Mouse (Mus musculus) monocyte, adult 5-6 weeks (primary cell): Measurements from ENCODE around the gene Med24. TPM values are rescaled to one million over a fixed set of nuclear protein-coding genes. Genes with fewer than 3 reads are reported as not detected.
"Not testable (repeated sequence)": the region's sequence is repeated elsewhere in the genome, so short reads cannot be mapped to it uniquely, and the experiment has no call there.

Source experiments
- ATAC-seq: fragments of 153-309, 156-312 bp; replicated peaks from 2 replicates; pipeline ENCODE4 v1.8.0; 2017; ENCODE audit warnings: mild to moderate bottlenecking; ENCODE audit not compliant: low TSS enrichment, insufficient number of reproducible peaks, severe bottlenecking, poor library complexity, low FRiP score
- total RNA-seq: library from RNA; stranded (forward); fragments of 200-1000, 200-491, 200-594 nt; gene quantifications from 3 replicates; pipeline ENCODE4 v1.2.3, GENCODE M21; 2017

Med24 gene
- total RNA-seq, 1 experiment from 2014 or later = 10.9 TPM

DNA sequence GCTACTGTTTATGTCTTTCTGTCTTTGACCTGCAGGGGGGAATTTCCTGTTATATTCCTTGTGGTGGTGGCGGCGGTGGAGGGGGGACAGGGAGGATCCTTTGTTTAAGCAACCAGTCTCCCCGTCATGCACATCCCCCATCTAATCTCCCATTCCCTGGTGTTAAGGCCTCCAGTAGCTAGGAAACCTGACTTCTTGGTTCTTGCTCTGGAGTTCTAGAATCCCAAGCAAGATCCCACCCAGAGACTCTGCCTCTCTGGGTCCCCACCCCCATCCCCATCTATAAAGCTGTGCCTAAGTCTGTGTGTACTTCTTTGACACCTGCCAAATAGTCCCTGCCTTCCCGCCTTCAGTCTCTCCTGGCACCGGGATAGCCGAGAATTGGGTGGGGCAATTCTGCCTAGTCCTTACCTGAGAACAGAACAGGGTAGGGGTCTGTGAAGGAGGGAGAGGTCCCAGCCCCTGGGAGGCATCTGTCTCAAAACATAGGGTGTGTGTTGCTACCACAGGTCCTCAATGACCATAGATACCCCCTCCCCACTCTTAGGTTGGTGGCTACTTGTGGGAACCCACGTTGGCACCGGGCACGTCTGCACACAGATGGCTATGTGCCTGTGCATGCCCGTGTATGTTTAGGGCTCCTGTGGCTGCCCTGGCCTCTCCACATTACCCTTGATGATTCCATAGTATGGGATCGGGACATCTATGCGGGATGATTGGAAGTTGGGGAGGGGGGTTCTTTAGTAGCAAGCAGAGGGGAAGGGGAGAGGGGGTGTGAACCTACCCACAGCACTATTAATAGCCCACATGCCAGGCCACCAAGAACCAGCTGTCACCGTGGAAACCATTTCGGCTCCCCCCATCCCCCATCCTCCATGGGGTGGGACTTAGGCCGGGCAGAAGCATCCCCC is 19.5 kb upstream of the Med24 start:
- no peak for ATAC-seq

DNA sequence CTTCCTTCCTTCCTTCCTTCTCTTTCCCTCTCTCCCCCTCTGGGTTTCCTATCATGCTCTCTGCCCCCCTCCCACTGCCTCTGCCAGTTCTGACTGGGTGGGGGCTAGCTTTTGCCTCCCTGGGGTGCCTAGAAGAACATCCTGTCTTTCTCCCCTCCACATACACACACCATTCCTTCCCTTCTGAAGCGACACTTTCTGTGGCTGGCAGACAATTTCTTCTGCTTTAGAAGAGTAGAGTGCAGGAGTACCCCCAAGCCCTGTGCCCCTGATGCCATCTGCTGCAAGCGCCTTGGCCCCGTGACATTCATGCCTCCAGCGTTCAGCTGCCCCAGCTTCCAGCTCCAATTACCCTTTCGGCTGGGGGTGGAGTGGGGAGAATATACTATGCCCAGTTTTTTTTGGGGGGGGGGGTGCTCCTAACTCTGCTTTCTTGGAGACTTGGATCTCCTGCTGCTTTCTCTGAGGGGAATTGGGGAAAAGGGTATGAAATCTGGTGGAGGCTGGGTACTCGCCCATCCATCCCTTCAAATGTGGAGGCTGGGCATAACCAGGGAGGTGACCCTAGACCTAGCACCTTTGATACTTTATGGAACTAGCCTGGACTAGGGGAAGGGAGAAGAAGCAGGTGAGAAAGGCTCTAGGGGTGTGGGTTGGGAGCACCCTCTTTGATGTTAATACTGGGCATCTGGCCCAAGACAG is 18.7 kb upstream of the Med24 start:
- ATAC-seq = no peak

DNA sequence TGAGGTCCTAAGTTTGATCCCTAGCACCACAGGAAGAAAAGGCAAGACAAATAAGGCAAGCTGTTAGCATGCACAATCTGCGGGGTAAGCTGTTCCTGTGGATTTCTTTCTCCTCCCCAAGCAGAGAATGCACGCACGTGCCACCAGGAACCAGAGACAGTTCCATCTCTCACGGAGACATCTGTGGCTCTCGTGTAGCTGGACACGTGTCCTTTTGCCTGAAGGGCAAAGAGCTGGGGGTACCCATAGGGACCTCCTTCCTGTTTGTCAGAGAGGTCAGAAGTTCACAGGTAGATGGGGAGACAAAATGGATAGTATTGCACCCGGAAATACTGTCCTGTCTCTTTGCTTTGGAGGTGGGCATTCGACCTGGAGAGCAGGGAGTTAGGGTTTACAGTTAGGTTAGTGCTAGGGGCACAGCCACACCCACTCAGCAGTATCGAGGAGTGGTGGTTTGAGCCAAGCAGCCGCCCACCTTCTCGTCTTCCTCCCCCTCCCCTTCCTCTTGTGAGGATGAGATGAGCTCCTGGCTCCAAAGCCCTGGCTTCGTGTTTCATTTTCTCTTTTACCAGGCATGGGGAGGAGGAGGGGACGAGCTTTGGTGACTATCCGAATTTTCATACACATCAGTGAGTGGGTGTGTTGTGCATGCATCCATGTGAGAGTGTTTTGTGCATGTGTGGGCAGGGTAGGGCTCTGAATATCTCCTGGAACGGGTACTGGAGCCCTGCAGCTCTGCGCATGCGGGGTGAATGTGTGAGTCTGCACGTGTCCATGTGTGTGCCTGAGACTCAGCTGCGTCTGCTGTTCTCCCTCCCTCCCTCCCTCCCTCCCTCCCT is 17.8 kb upstream of the Med24 start:
- peak; percentile 37; the same call in 1 of the 2 replicates for ATAC-seq

DNA sequence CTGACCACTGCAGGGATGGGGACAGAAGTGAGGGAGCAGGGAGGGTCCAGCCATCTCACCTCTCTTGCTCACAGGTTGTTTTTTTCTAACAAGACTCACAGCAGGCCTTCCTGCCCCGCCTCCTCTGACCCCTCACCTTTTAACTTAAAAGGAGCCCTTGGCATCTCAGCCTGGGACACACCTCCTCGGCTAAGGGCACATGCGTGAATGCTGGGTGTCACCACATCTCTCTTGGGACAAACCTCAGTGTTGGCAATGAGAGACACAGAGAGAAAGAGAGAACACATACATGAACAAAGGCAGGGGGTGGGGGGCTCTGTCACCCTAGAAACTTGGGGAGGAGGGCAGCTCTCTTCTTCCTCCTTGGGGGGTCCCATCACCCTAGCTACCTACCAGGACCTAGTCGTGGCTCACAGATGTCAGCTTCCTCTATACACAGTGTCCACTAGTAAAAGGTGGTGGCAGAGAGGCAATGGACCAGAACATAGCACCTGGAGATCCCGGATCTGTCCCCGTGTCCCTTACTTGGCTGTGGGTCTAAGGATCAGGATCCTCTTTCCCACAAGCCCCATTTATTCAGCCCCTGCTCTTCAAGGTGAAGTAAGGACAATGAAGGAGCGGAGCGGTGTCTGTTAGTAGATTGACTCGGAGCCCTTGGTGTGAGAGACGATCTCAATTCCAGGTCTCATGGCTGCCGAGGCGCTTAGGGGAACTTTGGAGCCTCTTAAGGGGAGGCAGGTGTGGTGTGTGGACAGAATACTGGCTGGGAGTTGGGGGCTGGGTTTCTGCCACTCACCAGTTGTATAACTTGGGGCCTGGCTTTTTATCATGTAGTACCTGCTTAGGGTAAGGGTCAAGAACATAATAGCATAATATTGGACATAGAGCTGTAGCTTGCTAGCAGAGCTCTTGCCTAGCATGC is 17.0 kb upstream of the Med24 start:
- no peak for ATAC-seq

DNA sequence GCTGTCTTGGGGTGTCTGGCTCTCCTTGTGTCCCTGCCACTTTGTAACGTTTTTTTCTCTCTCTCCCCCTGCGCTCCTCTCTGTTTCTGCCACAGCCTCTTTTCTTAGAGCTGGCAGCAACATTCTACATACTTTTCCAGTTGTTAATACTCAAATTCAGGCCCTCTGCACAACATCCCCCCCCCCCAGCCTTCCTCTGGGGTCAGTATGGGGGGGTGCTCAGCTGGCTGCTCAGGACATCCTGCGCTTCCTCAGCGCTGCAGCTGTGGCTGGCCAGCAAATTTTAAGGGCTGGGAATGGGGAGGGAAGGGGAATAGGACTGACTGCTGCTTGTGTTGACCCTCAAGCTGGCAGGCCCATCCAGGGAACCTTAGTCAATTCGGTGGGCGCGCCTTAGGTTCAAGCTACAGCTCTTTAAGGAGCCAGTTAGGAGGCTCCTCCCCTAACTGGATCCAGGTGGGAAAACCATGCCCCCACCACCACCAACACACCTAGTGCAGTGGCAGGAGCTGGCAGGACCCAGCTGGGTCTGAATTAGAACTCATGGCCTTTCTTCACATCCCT is 15.3 kb upstream of the Med24 start:
- no peak for ATAC-seq

DNA sequence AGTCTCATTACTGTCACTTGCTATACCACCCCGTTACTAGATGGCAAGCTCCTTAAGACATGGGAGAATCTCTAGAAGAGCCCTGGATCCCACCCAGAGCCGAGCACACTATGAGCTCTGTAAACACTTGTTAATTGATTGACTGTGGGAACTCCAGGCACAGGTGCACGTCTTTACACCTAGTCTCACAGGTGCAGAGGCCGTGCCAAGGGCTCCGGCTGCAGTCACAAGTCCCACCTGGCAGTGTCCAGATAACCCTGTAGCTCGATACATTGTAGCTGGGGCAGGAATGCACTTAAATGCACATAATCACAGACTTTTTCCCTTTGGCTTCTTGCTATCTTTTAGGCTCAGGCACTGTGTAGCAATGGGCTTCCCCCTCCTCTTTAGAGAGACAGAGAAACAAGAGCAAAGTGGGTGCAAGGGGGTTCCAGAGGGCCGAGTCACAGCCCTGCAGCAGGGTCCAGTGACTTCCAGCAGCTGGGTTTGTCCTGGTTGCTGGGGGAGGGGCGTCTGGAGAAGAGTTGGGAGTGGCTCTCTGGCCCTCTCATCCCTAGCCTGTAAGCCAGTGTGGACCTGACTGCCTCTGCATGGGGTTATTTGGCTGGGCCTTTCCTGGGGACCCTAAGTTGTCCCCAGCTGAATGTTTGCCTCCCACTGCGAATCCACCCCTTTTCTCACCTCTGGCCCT is 14.6 kb upstream of the Med24 start:
- no peak for ATAC-seq

GRCm38 (mm10) chr11:98742397-98743291 is 13.4 kb upstream of the Med24 start:
- no peak for ATAC-seq

DNA sequence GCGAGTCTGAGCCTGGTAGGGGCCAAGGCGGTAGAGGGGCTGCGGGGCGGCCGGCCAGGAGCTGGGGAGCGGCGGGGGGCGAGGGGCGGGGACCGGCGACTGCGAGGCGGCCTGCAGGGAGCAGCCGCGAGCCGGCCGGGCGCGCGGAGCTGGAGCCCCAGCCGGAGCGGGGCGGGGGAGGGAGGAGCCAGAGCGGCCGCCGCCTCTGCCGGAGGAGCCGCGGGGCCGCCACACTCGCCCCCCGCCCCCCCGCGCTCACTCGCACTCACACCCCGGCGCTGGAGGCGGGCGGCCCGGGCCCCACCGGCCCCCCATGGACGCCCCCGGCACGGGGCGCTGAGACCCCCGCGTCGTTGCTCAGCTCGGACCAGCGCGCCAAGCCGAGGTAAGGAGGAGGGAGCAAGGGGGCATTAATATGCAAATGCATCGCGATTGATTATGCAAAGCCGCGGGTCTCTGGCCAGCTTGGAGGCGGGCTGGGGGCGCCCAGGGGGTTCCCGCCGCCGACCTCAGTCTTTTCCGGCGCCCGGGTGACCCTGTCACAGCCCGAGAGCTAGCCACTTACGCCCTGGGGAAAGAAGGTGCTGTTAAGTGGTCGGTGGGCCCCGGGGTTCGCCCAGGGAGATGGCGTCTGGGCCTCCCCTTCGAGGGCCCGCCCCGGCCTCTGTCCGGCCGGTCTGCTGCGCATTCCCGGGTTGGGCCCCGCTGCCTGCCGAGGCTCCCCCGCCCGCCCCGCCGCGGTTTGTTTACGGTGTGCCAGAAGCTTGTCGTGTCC is 12.6 kb upstream of the Med24 start:
- peak; percentile 36 for ATAC-seq

GRCm38 (mm10) chr11:98741051-98741620 is 11.9 kb upstream of the Med24 start:
- ATAC-seq = no peak

- no peak for ATAC-seq
Measured at GRCm38 (mm10) chr11:98740393-98741050, 11.3 kb upstream of the Med24 start, which contains the start of gene Thra. TSS of gene Thra (plus strand) at chr11:98740638.

DNA sequence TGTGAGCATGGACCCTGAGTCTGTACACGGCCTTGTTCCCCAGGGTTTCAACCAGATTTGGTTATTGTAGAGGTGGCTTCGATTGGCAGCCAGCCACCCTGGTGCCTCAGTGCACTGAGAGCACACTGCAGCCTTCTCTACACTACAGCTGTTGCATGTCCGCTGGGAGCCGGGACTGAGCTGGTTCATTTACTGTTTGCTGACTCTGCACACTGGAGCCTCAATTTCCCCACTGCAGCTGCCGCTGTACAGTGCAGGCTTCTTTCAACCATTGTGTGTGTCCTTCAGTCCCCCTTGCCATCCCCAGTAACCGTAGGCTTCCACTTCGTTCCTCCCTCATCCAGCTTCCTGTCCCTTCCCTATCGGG is 10.8 kb upstream of the Med24 start:
- ATAC-seq = no peak

- ATAC-seq = no peak
Measured at GRCm38 (mm10) chr11:98738925-98739324, 9.7 kb upstream of the Med24 start.

GRCm38 (mm10) chr11:98738428-98738911 is 9.2 kb upstream of the Med24 start:
- no peak for ATAC-seq

- not testable (repeated sequence) for ATAC-seq
Measured at GRCm38 (mm10) chr11:98737220-98737619, 8.0 kb upstream of the Med24 start.

- ATAC-seq = no peak
Measured at GRCm38 (mm10) chr11:98736176-98736575, 6.9 kb upstream of the Med24 start.
